10 mouse cellular contexts compared by ENCODE assay signal in genomic region chr16:10546865-10547264, GRCm38 (mm10). TPM values are rescaled to one million over a fixed set of nuclear protein-coding genes. Genes with fewer than 3 reads are reported as not detected.
DNase-seq lines count a peak whose midpoint lies in the region; ATAC-seq and TF ChIP-seq lines count a peak whose summit lies in the region.
"Had no signal": no experiment of that assay in that cellular context is flagged by ENCODE, and none has a peak within 500 bp of the region (broad histone marks: within the 10 kb centered on the region; RNA-seq: fewer than 3 reads in every experiment).

No protein-coding gene starts in this region.

- ATAC-seq in heart, embryonic 16.5 days (replicated peaks; ENCODE audit: extremely low read depth, insufficient read depth, low FRiP score): no peak
- no peak for ATAC-seq in megakaryocyte, adult 5-6 weeks (ENCODE audit: poor library complexity, severe bottlenecking)
- ATAC-seq in intestine, postnatal 0 days: no peak
- no peak for ATAC-seq in neural tube, embryonic 13.5 days (ENCODE audit: low read depth)

- no peaks in the 10 kb centered on the region for H3K36me3 ChIP-seq in heart, embryonic 16.5 days (ENCODE audit: control insufficient read depth, insufficient read depth)
- peaks cover 19% of the 10 kb centered on the region for H3K36me3 ChIP-seq in megakaryocyte, embryonic 14.5 days (replicated peaks; ENCODE audit: low read length)
- H3K36me3 ChIP-seq in intestine, postnatal 0 days (ENCODE audit: control insufficient read depth, insufficient read depth): no peaks in the 10 kb centered on the region
- no peaks in the 10 kb centered on the region for H3K36me3 ChIP-seq in neural tube, embryonic 13.5 days

- H3K27ac ChIP-seq in heart, embryonic 16.5 days (ENCODE audit: low read length): no peak overlapping the region
- H3K27ac ChIP-seq in intestine, postnatal 0 days (ENCODE audit: low read depth, low read length): no peak overlapping the region
- no peak overlapping the region for H3K27ac ChIP-seq in neural tube, embryonic 13.5 days (replicated peaks)

- H3K4me1 ChIP-seq in heart, embryonic 16.5 days (ENCODE audit: control insufficient read depth, insufficient read depth, low read length): peaks cover 19% of the 10 kb centered on the region
- H3K4me1 ChIP-seq in megakaryocyte, embryonic 14.5 days: peaks cover 64% of the 10 kb centered on the region
- H3K4me1 ChIP-seq in intestine, postnatal 0 days (replicated peaks; ENCODE audit: control insufficient read depth, insufficient read depth, low read length): peaks cover 12% of the 10 kb centered on the region; the same call in 1 of the 2 replicates
- H3K4me1 ChIP-seq in neural tube, embryonic 13.5 days (replicated peaks): peaks cover 31% of the 10 kb centered on the region

- no peak overlapping the region for H3K4me3 ChIP-seq in heart, embryonic 16.5 days (ENCODE audit: low read length)
- H3K4me3 ChIP-seq in megakaryocyte, embryonic 14.5 days (replicated peaks): peak overlapping the region; percentile 18
- no peak overlapping the region for H3K4me3 ChIP-seq in intestine, postnatal 0 days (ENCODE audit: low read depth, low read length)
- no peak overlapping the region for H3K4me3 ChIP-seq in neural tube, embryonic 13.5 days

- no peak for DNase-seq in heart, adult 8-10 months (ENCODE audit: low spot score)
- DNase-seq in ovary, postnatal 14 days (ENCODE audit: low spot score): no peak
- DNase-seq: cerebellum, adult 2 months; kidney, postnatal 14 days; thymus, postnatal 4 days had no signal

- WGBS in heart, embryonic 16.5 days: 45% methylated on average over 3 of the region's 3 CpGs
- WGBS in intestine, postnatal 0 days: 44% methylated on average over 3 of the region's 3 CpGs
- WGBS in neural tube, embryonic 13.5 days: 65% methylated on average over 3 of the region's 3 CpGs

- peak overlapping the region; percentile 90; the same call in 1 of the 2 replicates for H3K4me2 ChIP-seq in heart, embryonic 16.5 days (ENCODE audit: low read depth, low read length)
- peak overlapping the region; percentile 86; the same call in 1 of the 2 replicates for H3K4me2 ChIP-seq in intestine, postnatal 0 days (replicated peaks; ENCODE audit: low read depth)
- H3K4me2 ChIP-seq in neural tube, embryonic 13.5 days: peak overlapping the region; percentile 65; the same call in 1 of the 2 replicates

- H3K9ac ChIP-seq in heart, embryonic 16.5 days (ENCODE audit: low read length): no peak overlapping the region
- no peak overlapping the region for H3K9ac ChIP-seq in intestine, postnatal 0 days (ENCODE audit: low read depth, low read length)
- peak overlapping the region; percentile 23; the same call in 1 of the 2 replicates for H3K9ac ChIP-seq in neural tube, embryonic 13.5 days

- H3K27me3 ChIP-seq in heart, embryonic 16.5 days (ENCODE audit: control insufficient read depth, insufficient read depth, low read length): no peaks in the 10 kb centered on the region
- H3K27me3 ChIP-seq in megakaryocyte, embryonic 14.5 days (replicated peaks): no peaks in the 10 kb centered on the region
- H3K27me3 ChIP-seq in intestine, postnatal 0 days (replicated peaks; ENCODE audit: control insufficient read depth, insufficient read depth, low read length): no peaks in the 10 kb centered on the region
- no peaks in the 10 kb centered on the region for H3K27me3 ChIP-seq in neural tube, embryonic 13.5 days

- TF ChIP-seq CTCF in intestine, postnatal 0 days (IDR thresholded peaks at IDR 0.05; ENCODE audit: low read depth): no peak

- no peaks in the 10 kb centered on the region for H3K9me3 ChIP-seq in heart, embryonic 16.5 days (replicated peaks; ENCODE audit: control insufficient read depth, low read length)
- H3K9me3 ChIP-seq in megakaryocyte, embryonic 14.5 days: no peaks in the 10 kb centered on the region
- no peaks in the 10 kb centered on the region for H3K9me3 ChIP-seq in intestine, postnatal 0 days (ENCODE audit: control insufficient read depth)
- H3K9me3 ChIP-seq in neural tube, embryonic 13.5 days: no peaks in the 10 kb centered on the region

RNA-seq across cellular contexts. Expression of gene Clec16a, which starts 1.7 kb away (rescaled TPM):
- 30.8 and 32.6 TPM in 2 replicates for polyA plus RNA-seq in heart, embryonic 16.5 days (2015; fragmentation: Nextera tagmentation; extraction: Ambion mirVana)
- total RNA-seq in heart, adult 8-10 months (2022): 10 to 100 TPM; 54.8 to 71.3 (median 63.2) TPM
- 10.4 and 13.5 TPM in 2 replicates for polyA plus RNA-seq in megakaryocyte, embryonic 14.5 days (2012; ENCODE audit: insufficient read depth, low replicate concordance)
- 26.8 and 28.8 TPM in 2 replicates for total RNA-seq in megakaryocyte, adult 5-6 weeks (2015)
- 19.4 and 20.7 TPM in 2 replicates for total RNA-seq in megakaryocyte, adult 5-6 weeks (2017)
- 30.4 and 31.0 TPM in 2 replicates for polyA plus RNA-seq in intestine, postnatal 0 days (2015; fragmentation: Nextera tagmentation; extraction: Ambion mirVana)
- polyA plus RNA-seq in neural tube, embryonic 13.5 days (2015; fragmentation: Nextera tagmentation; extraction: Ambion mirVana): 68.7 and 69.0 TPM in 2 replicates

RNA-seq across cellular contexts. Expression of gene Dexi, which starts 4.0 kb away (rescaled TPM):
- 14.0 and 17.5 TPM in 2 replicates for polyA plus RNA-seq in heart, embryonic 16.5 days (2015; fragmentation: Nextera tagmentation; extraction: Ambion mirVana)
- 10 to 100 TPM; 36.4 to 38.7 (median 37.3) TPM for total RNA-seq in heart, adult 8-10 months (2022)
- polyA plus RNA-seq in megakaryocyte, embryonic 14.5 days (2012; ENCODE audit: insufficient read depth, low replicate concordance): 41.9 and 81.7 TPM in 2 replicates
- total RNA-seq in megakaryocyte, adult 5-6 weeks (2015): 5.9 and 6.0 TPM in 2 replicates
- 4.3 and 7.0 TPM in 2 replicates for total RNA-seq in megakaryocyte, adult 5-6 weeks (2017)
- polyA plus RNA-seq in intestine, postnatal 0 days (2015; fragmentation: Nextera tagmentation; extraction: Ambion mirVana): 8.9 and 9.3 TPM in 2 replicates
- 19.1 and 21.8 TPM in 2 replicates for polyA plus RNA-seq in neural tube, embryonic 13.5 days (2015; fragmentation: Nextera tagmentation; extraction: Ambion mirVana)
